Mouse (Mus musculus): ENCODE measurements at regions not wholly inside any gene's neighbourhood (a gene's known extent, or its start where the extent isn't known, plus 50 kb on each side); places are given as distances from the start of the nearest gene placed in this dataset.

GRCm38 (mm10) chr3:150493433-150494045, 944.1 kb upstream of the Adgrl4 start:
- DNase-seq: no peak

DNA sequence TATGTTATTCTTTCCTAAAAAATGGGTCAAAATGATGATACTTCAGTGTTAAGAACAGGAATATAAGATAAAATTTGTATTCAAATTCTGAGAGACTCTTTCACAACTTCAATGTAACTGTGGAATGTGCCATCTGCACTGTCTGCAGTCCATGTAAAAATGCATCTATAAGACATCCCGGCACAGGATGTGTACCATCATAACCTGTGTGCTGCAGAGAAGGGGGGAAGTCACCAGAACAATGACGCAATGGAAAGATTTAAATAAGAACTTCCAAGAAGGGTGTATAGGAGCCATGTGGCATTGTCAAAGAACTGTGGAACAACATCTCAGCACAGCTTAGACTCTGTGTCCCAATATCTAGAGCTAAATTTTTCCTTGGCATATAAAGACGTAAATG, 906.7 kb upstream of the Adgrl4 start:
- DNase-seq: no peak

- no peak for DNase-seq
Observed at GRCm38 (mm10) chr3:150543118-150543517, 894.6 kb upstream of the Adgrl4 start.

DNA sequence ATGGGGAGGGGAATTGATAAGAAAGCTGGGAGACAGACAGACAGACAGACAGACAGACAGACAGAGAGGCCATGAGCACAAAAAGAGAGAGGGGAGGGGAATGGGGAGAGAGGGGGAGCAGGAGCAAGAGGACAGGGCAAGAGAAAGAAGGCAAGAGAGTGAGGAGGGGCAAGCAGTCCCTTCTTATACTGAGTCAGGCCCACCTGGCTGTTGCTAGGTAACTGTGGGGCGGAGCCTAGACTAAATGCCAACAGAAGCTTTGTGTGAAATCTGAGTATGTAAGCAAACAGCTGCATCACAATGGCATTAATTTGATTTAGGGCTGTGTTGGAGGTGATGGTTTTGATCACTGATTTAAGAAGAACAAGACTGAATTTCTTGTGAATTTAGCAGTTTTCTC, 849.2 kb upstream of the Adgrl4 start:
- no peak for DNase-seq

GRCm38 (mm10) chr3:150590978-150591377, 846.7 kb upstream of the Adgrl4 start:
- DNase-seq: no peak

GRCm38 (mm10) chr3:150603400-150604095, 834.1 kb upstream of the Adgrl4 start:
- DNase-seq: no peak

GRCm38 (mm10) chr3:150610681-150611101, 827.0 kb upstream of the Adgrl4 start:
- DNase-seq: peak; percentile 24 to 42

- no peak for DNase-seq
Observed at GRCm38 (mm10) chr3:150637544-150637943, 800.1 kb upstream of the Adgrl4 start.

- no peak for DNase-seq
Observed at GRCm38 (mm10) chr3:150640004-150640676, 797.5 kb upstream of the Adgrl4 start.

DNA sequence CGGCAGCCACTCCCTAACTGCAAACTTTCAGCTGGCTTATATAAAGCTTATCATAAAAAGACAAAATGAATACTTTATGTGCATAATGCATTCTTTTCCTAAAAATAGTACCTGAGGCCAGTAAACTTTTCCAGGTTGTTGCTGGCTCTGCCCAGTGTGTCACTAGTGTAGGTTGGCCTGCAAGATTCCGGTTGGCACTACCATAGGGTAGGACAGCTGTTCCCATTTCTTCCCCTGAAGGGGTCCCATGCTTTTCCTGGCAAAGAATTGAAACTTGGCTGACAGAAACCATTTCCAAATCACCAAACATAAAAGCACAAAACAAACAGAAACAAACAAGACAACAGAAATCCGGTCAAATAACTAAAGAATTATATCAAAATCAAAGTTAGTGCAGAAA, 789.6 kb upstream of the Adgrl4 start:
- no peak for DNase-seq

DNA sequence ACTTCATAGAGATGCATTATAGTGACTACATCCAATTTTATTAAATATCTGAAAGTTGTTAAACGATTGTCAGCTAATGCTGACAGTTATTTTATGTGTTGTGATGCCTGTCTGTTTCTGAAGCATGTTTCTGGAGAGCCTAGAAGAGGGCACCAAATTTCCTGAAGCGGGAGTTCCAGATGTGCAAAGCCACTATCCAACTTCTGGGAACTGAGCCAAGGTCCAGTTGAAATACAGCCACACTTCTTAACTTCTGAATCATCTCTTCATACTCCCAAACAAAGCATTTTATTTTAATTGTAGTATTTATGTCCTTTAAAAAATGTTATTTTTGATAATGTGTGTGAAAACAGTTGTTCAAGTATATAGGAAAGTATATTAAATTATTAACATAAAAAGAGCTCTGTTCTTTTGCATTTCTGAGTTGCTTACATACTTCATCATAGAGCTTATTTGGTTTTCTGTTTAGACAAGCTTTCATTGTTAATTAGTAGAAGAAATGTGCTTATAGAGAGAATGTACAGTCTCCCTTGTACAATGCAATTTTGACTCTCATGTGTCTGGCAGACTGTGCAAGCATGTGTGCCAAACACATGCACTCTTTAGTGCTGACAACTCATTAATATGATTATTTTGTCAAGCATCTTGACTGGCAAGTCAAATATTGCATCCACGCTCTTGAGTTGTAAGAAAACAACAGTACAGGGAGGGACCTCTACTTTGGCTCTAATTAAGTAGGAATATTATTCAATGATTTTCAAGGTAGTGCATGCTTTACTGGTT, 787.7 kb upstream of the Adgrl4 start:
- DNase-seq: peak in 1 of 2 experiments; percentile 2

GRCm38 (mm10) chr3:150695751-150696150, 741.9 kb upstream of the Adgrl4 start:
- DNase-seq: no peak

GRCm38 (mm10) chr3:150699990-150700389, 737.7 kb upstream of the Adgrl4 start:
- no peak for DNase-seq
